Mouse (Mus musculus): ENCODE measurements around the gene Rac3. TPM values are rescaled to one million over a fixed set of nuclear protein-coding genes. Genes with fewer than 3 reads are reported as not detected.
"Not testable (repeated sequence)": the region's sequence is repeated elsewhere in the genome, so short reads cannot be mapped to it uniquely, and the experiment has no call there.

Gene Rac3
- total RNA-seq, 2 experiments from 2014 or later: 0.87 to 1.3 TPM

GRCm38 (mm10) chr11:120723509-120723908 lies 2.2 kb downstream of the Rac3 start:
- no peak for DNase-seq
- intact Hi-C loops (cut with DNase I): no loop called here

GRCm38 (mm10) chr11:120726243-120727168 lies 5.2 kb downstream of the Rac3 start:
- peak overlapping the region; percentile 90 for H3K4me3 ChIP-seq
- intact Hi-C loops (cut with DNase I): no loop called here
- no peak for DNase-seq
- peak overlapping the region; percentile 87 for H3K27ac ChIP-seq
- TF ChIP-seq CTCF (IDR thresholded peaks at IDR 0.05): no peak

More at GRCm38 (mm10) chr11:120723509-120723908, 2.2 kb downstream of the Rac3 start:
- H3K4me3 ChIP-seq: no peak overlapping the region
- H3K27ac ChIP-seq: no peak overlapping the region
- no peak for TF ChIP-seq CTCF (IDR thresholded peaks at IDR 0.05)

GRCm38 (mm10) chr11:120727169-120727527 lies 5.9 kb downstream of the Rac3 start, which contains the start of gene Dcxr:
Gene Dcxr (minus strand): TSS chr11:120727281.
- Histone ChIP-seq H3K4me3 (peak within 1 kb of the TSS; percentile 90), H3K27ac (peak within 1 kb of the TSS; percentile 87)
- peak; percentile 68 for TF ChIP-seq CTCF (IDR thresholded peaks at IDR 0.05)
- intact Hi-C loops (cut with DNase I): no loop called here
- peak; percentile 94 for DNase-seq

- intact Hi-C loops (cut with DNase I): no loop called here
- TF ChIP-seq CTCF (IDR thresholded peaks at IDR 0.05): no peak
Measured at GRCm38 (mm10) chr11:120727564-120727963, 6.3 kb downstream of the Rac3 start.

GRCm38 (mm10) chr11:120728530-120729240 lies 7.4 kb downstream of the Rac3 start:
- Histone ChIP-seq H3K27ac (no peak overlapping the region), H3K4me3 (no peak overlapping the region)
- no peak for TF ChIP-seq CTCF (IDR thresholded peaks at IDR 0.05)
- intact Hi-C loops (cut with DNase I): no loop called here
- DNase-seq: no peak

More at GRCm38 (mm10) chr11:120727564-120727963, 6.3 kb downstream of the Rac3 start:
- peak overlapping the region; percentile 90 for H3K4me3 ChIP-seq
- H3K27ac ChIP-seq: peak overlapping the region; percentile 87
- DNase-seq: no peak

GRCm38 (mm10) chr11:120729432-120730050 lies 8.3 kb downstream of the Rac3 start:
- H3K4me3 ChIP-seq: peak overlapping the region; percentile 32
- DNase-seq; H3K27ac ChIP-seq; intact Hi-C loops (cut with DNase I): not testable (repeated sequence)

- intact Hi-C loops (cut with DNase I): no loop called here
- peak overlapping the region; percentile 51 for H3K4me3 ChIP-seq
- DNase-seq: no peak
- no peak overlapping the region for H3K27ac ChIP-seq
- TF ChIP-seq CTCF (IDR thresholded peaks at IDR 0.05): no peak
Measured at GRCm38 (mm10) chr11:120730331-120730870, 9.1 kb downstream of the Rac3 start.

GRCm38 (mm10) chr11:120731395-120731794 lies 10.1 kb downstream of the Rac3 start:
- no peak for DNase-seq
- Histone ChIP-seq H3K27ac (peak overlapping the region; percentile 66), H3K4me3 (peak overlapping the region; percentile 51)
- intact Hi-C loops (cut with DNase I): no loop called here
- TF ChIP-seq CTCF (IDR thresholded peaks at IDR 0.05): no peak

GRCm38 (mm10) chr11:120731858-120732680 lies 10.8 kb downstream of the Rac3 start, which contains the start of gene Cbr2:
Gene Cbr2 (minus strand): TSS chr11:120732114.
- intact Hi-C loops (cut with DNase I): no loop called here
- peak within 1 kb of the TSS; percentile 51 for H3K4me3 ChIP-seq
- TF ChIP-seq CTCF (IDR thresholded peaks at IDR 0.05): no peak; the same call in 1 of the 2 replicates
- peak; percentile 67 for DNase-seq
- H3K27ac ChIP-seq: peak within 1 kb of the TSS; percentile 66

- H3K27ac ChIP-seq: no peak overlapping the region
Measured at GRCm38 (mm10) chr11:120733521-120733920, 12.3 kb downstream of the Rac3 start.

GRCm38 (mm10) chr11:120736424-120736823 lies 15.2 kb downstream of the Rac3 start:
- no peak for DNase-seq
- Histone ChIP-seq H3K4me3 (no peak overlapping the region), H3K27ac (no peak overlapping the region)
- intact Hi-C loops (cut with DNase I): loop anchor here (2.0 kb wide), 1 partner anchor 14 kb away; no protein-coding TSS in a partner anchor
- TF ChIP-seq CTCF (IDR thresholded peaks at IDR 0.05): no peak

More at GRCm38 (mm10) chr11:120733521-120733920, 12.3 kb downstream of the Rac3 start:
- TF ChIP-seq CTCF (IDR thresholded peaks at IDR 0.05): no peak
- no peak overlapping the region for H3K4me3 ChIP-seq
- intact Hi-C loops (cut with DNase I): no loop called here
- peak; percentile 69 for DNase-seq

Data from gastrocnemius, adult 2 months (tissue).